Mouse (Mus musculus): ENCODE measurements around the gene Pth.

- TF ChIP-seq POLR2A (IDR thresholded peaks at IDR 0.05; ENCODE audit: low read depth, low read length): no peak
- TF ChIP-seq EP300 (IDR thresholded peaks at IDR 0.05; ENCODE audit: low read length): no peak
- no peak for TF ChIP-seq GABPA (IDR thresholded peaks at IDR 0.05; ENCODE audit: insufficient replicate concordance, low read depth, low read length)
- no peak for TF ChIP-seq CTCF (conservative IDR thresholded peaks at IDR 0.05 in 1 of 2, IDR thresholded peaks at IDR 0.05 in 1 of 2; ENCODE audit: low read depth in 2 of 2, low read length in 2 of 2)
- TF ChIP-seq TCF12 (IDR thresholded peaks at IDR 0.05; ENCODE audit: low read depth, low read length): no peak
- no peak for TF ChIP-seq MAFK (IDR thresholded peaks at IDR 0.05; ENCODE audit: insufficient replicate concordance, low read length)
Observed at GRCm38 (mm10) chr7:113415256-113415655, 26.9 kb upstream of the Pth start.
